ENCODE assay signal across 24 mouse cellular contexts in genomic region chr5:114177966-114178719, GRCm38 (mm10). TPM values are rescaled to one million over a fixed set of nuclear protein-coding genes. Genes with fewer than 3 reads are reported as not detected.
DNase-seq lines count a peak whose midpoint lies in the region; ATAC-seq and TF ChIP-seq lines count a peak whose summit lies in the region.
"Had no signal": no experiment of that assay in that cellular context is flagged by ENCODE, and none has a peak within 500 bp of the region (broad histone marks: within the 10 kb centered on the region; RNA-seq: fewer than 3 reads in every experiment).

No protein-coding gene starts in this region.

- 83% methylated on average over 4 of the region's 4 CpGs for WGBS in heart, postnatal 0 days
- 78% methylated on average over 4 of the region's 4 CpGs for whole genome bisulfite sequencing in midbrain, postnatal 0 days
- WGBS in midbrain, embryonic 14.5 days = 83% methylated on average over 4 of the region's 4 CpGs
- 64% methylated on average over 4 of the region's 4 CpGs for WGBS in stomach, postnatal 0 days

- no peaks in the 10 kb centered on the region for H3K36me3 ChIP-seq in heart, postnatal 0 days (replicated peaks; ENCODE audit: control insufficient read depth, insufficient read depth, low read length)
- no peaks in the 10 kb centered on the region for H3K36me3 ChIP-seq in midbrain, postnatal 0 days (ENCODE audit: insufficient read depth, low read length)
- H3K36me3 ChIP-seq in midbrain, embryonic 14.5 days (ENCODE audit: control insufficient read depth, insufficient read depth, low read length) = no peaks in the 10 kb centered on the region
- H3K36me3 ChIP-seq in stomach, postnatal 0 days (ENCODE audit: control insufficient read depth, insufficient read depth, low read length) = no peaks in the 10 kb centered on the region
- H3K36me3 ChIP-seq: embryonic facial prominence, embryonic 15.5 days; forebrain, embryonic 15.5 days; G1E; liver, embryonic 12.5 days; midbrain, embryonic 12.5 days; neural tube, embryonic 12.5 days had no signal

- no peak for ATAC-seq in heart, postnatal 0 days (ENCODE audit: insufficient read depth, low read depth)
- ATAC-seq in midbrain, postnatal 0 days (ENCODE audit: low FRiP score) = no peak
- no peak for ATAC-seq in midbrain, embryonic 14.5 days (ENCODE audit: low FRiP score, low TSS enrichment)
- ATAC-seq in stomach, postnatal 0 days (ENCODE audit: low FRiP score, low TSS enrichment) = no peak
- ATAC-seq: forebrain, embryonic 15.5 days; liver, embryonic 12.5 days had no signal

- H3K4me2 ChIP-seq in heart, postnatal 0 days (ENCODE audit: low read depth, low read length) = no peak overlapping the region
- no peak overlapping the region for H3K4me2 ChIP-seq in midbrain, postnatal 0 days (ENCODE audit: low read depth, low read length, poor library complexity, severe bottlenecking)
- no peak overlapping the region for H3K4me2 ChIP-seq in midbrain, embryonic 14.5 days (ENCODE audit: low read length)
- no peak overlapping the region for H3K4me2 ChIP-seq in stomach, postnatal 0 days (replicated peaks; ENCODE audit: low read depth)
- H3K4me2 ChIP-seq: embryonic facial prominence, embryonic 15.5 days; forebrain, embryonic 15.5 days; liver, embryonic 12.5 days; midbrain, embryonic 12.5 days; neural tube, embryonic 12.5 days had no signal

- TF ChIP-seq EP300 in heart, postnatal 0 days (IDR thresholded peaks at IDR 0.05; ENCODE audit: low read depth) = no peak
- no peak for TF ChIP-seq EP300 in stomach, postnatal 0 days (optimal IDR thresholded peaks at IDR 0.05)

- intact Hi-C loops in heart, postnatal 36 days (cut with DNase I) = loop anchor here (5.0 kb wide), 2 partner anchors 126 to 194 kb away; no protein-coding TSS in a partner anchor

- TF ChIP-seq CTCF in heart, postnatal 0 days (IDR thresholded peaks at IDR 0.05; ENCODE audit: low read depth) = peak; percentile 12
- TF ChIP-seq CTCF in midbrain, postnatal 0 days (IDR thresholded peaks at IDR 0.05) = peak; percentile 32; the same call in 1 of the 2 replicates
- TF ChIP-seq CTCF in stomach, postnatal 0 days (IDR thresholded peaks at IDR 0.05; ENCODE audit: low read depth) = peak; percentile 31; the same call in 1 of the 2 replicates

- no peaks in the 10 kb centered on the region for H3K9me3 ChIP-seq in heart, postnatal 0 days (replicated peaks; ENCODE audit: control insufficient read depth, low read length)
- no peaks in the 10 kb centered on the region for H3K9me3 ChIP-seq in midbrain, postnatal 0 days (ENCODE audit: low read length)
- no peaks in the 10 kb centered on the region for H3K9me3 ChIP-seq in midbrain, embryonic 14.5 days (ENCODE audit: control insufficient read depth, low read length)
- no peaks in the 10 kb centered on the region for H3K9me3 ChIP-seq in stomach, postnatal 0 days (ENCODE audit: control insufficient read depth, low read length)
- H3K9me3 ChIP-seq: embryonic facial prominence, embryonic 15.5 days; forebrain, embryonic 15.5 days; G1E; liver, embryonic 12.5 days; midbrain, embryonic 12.5 days; neural tube, embryonic 12.5 days had no signal

- no peak overlapping the region for H3K27ac ChIP-seq in heart, postnatal 0 days (ENCODE audit: low read depth)
- H3K27ac ChIP-seq in midbrain, postnatal 0 days (ENCODE audit: low read depth, low read length) = no peak overlapping the region
- H3K27ac ChIP-seq in midbrain, embryonic 14.5 days (replicated peaks; ENCODE audit: low read depth, low read length) = no peak overlapping the region
- H3K27ac ChIP-seq in stomach, postnatal 0 days (replicated peaks) = no peak overlapping the region
- H3K27ac ChIP-seq: embryonic facial prominence, embryonic 15.5 days; forebrain, embryonic 15.5 days; kidney, postnatal 0 days; liver, embryonic 12.5 days; midbrain, embryonic 12.5 days; neural tube, embryonic 12.5 days had no signal

- no peaks in the 10 kb centered on the region for H3K27me3 ChIP-seq in heart, postnatal 0 days (ENCODE audit: control insufficient read depth, insufficient read depth, low read length)
- peaks cover 25% of the 10 kb centered on the region for H3K27me3 ChIP-seq in midbrain, postnatal 0 days (ENCODE audit: insufficient read depth, low read length)
- H3K27me3 ChIP-seq in midbrain, embryonic 14.5 days (ENCODE audit: control insufficient read depth, insufficient read depth, low read length) = peaks cover 16% of the 10 kb centered on the region; the same call in 1 of the 2 replicates
- no peaks in the 10 kb centered on the region for H3K27me3 ChIP-seq in stomach, postnatal 0 days (ENCODE audit: control insufficient read depth, insufficient read depth, low read length)
- H3K27me3 ChIP-seq: embryonic facial prominence, embryonic 15.5 days; liver, embryonic 12.5 days had no signal

- DNase-seq in adrenal gland, adult 2 months = peak; percentile 24
- DNase-seq in adrenal gland, adult (ENCODE audit: inconsistent age in 2 of 2, low spot score in 1 of 2) = no peak
- DNase-seq in heart, postnatal 0 days (ENCODE audit: low spot score) = no peak
- no peak for DNase-seq in heart, postnatal 36 days
- DNase-seq in midbrain, postnatal 0 days (ENCODE audit: low spot score) = no peak
- DNase-seq in midbrain, embryonic 14.5 days = no peak
- DNase-seq in stomach, postnatal 0 days (ENCODE audit: low spot score) = no peak
- DNase-seq in thymus, adult 18-20 months = no peak
- DNase-seq: adrenal gland, adult 8-10 months; cerebellum, adult 9-11 months; gastrocnemius, postnatal 14 days; heart, adult 18-20 months; kidney, adult 11 months; lung, adult 18-20 months; lung, postnatal 10 days; right cerebral cortex, postnatal 25 days; thymus, postnatal 25 days had no signal

- no peak overlapping the region for H3K4me3 ChIP-seq in heart, postnatal 0 days (ENCODE audit: low read depth, low read length)
- H3K4me3 ChIP-seq in midbrain, postnatal 0 days (ENCODE audit: low read depth, low read length) = no peak overlapping the region
- no peak overlapping the region for H3K4me3 ChIP-seq in midbrain, embryonic 14.5 days (replicated peaks; ENCODE audit: low read depth, low read length)
- H3K4me3 ChIP-seq in stomach, postnatal 0 days (ENCODE audit: low read depth, low read length) = no peak overlapping the region
- H3K4me3 ChIP-seq: embryonic facial prominence, embryonic 15.5 days; forebrain, embryonic 15.5 days; liver, embryonic 12.5 days; midbrain, embryonic 12.5 days; neural tube, embryonic 12.5 days had no signal

- no peak overlapping the region for H3K9ac ChIP-seq in heart, postnatal 0 days (replicated peaks; ENCODE audit: low read depth, low read length)
- H3K9ac ChIP-seq in midbrain, postnatal 0 days (replicated peaks; ENCODE audit: low read length, poor library complexity, severe bottlenecking) = no peak overlapping the region
- H3K9ac ChIP-seq in midbrain, embryonic 14.5 days (replicated peaks; ENCODE audit: low read length) = no peak overlapping the region
- no peak overlapping the region for H3K9ac ChIP-seq in stomach, postnatal 0 days (ENCODE audit: low read length)
- H3K9ac ChIP-seq: embryonic facial prominence, embryonic 15.5 days; forebrain, embryonic 15.5 days; liver, embryonic 12.5 days; midbrain, embryonic 12.5 days; neural tube, embryonic 12.5 days had no signal

- peaks cover 19% of the 10 kb centered on the region for H3K4me1 ChIP-seq in heart, postnatal 0 days (ENCODE audit: control insufficient read depth, insufficient read depth)
- H3K4me1 ChIP-seq in midbrain, postnatal 0 days (ENCODE audit: insufficient read depth, low read length) = no peaks in the 10 kb centered on the region
- H3K4me1 ChIP-seq in midbrain, embryonic 14.5 days (ENCODE audit: control insufficient read depth, insufficient read depth, low read length) = 0 out of 2 replicates have a peak, but pooled peaks cover 3% of the 10 kb centered on the region
- H3K4me1 ChIP-seq in stomach, postnatal 0 days (replicated peaks; ENCODE audit: control insufficient read depth, insufficient read depth) = no peaks in the 10 kb centered on the region; the same call in 1 of the 2 replicates

RNA-seq across cellular contexts. Expression of gene Acacb, which starts 31.8 kb away (rescaled TPM):
- total RNA-seq in adrenal gland, adult 2 months (2021) = 100 to 1,000 TPM; 119 to 132 TPM
- polyA plus RNA-seq in adrenal gland, adult 2 months (2012; rRNA removed) = 81.3 and 102 TPM in 2 replicates
- 50.7 and 70.1 TPM in 2 replicates for total RNA-seq in heart, postnatal 0 days (2014; rRNA removed; ENCODE audit: low replicate concordance)
- 15.3 and 17.5 TPM in 2 replicates for polyA plus RNA-seq in heart, postnatal 0 days (2015; fragmentation: Nextera tagmentation; extraction: Ambion mirVana)
- total RNA-seq in heart, postnatal 36 days (2021) = 100 to 1,000 TPM; 232 to 242 TPM
- total RNA-seq in midbrain, postnatal 0 days (2014; rRNA removed) = 2.0 and 2.7 TPM in 2 replicates
- 5.6 and 6.5 TPM in 2 replicates for polyA plus RNA-seq in midbrain, postnatal 0 days (2015; fragmentation: Nextera tagmentation; extraction: Ambion mirVana)
- polyA plus RNA-seq in midbrain, embryonic 14.5 days (2014; fragmentation: Nextera tagmentation; extraction: Ambion mirVana) = 3.6 and 5.6 TPM in 2 replicates
- polyA plus RNA-seq in stomach, postnatal 0 days (2015; fragmentation: Nextera tagmentation; extraction: Ambion mirVana) = 1.3 and 1.4 TPM in 2 replicates

RNA-seq across cellular contexts. Expression of gene Ung, which starts 48.0 kb away (rescaled TPM):
- total RNA-seq in adrenal gland, adult 2 months (2021) = 1 to 10 TPM; 4.7 to 5.7 TPM
- polyA plus RNA-seq in adrenal gland, adult 2 months (2012; rRNA removed) = 4.3 and 4.9 TPM in 2 replicates
- 15.0 and 31.4 TPM in 2 replicates for total RNA-seq in heart, postnatal 0 days (2014; rRNA removed; ENCODE audit: low replicate concordance)
- 25.0 and 26.5 TPM in 2 replicates for polyA plus RNA-seq in heart, postnatal 0 days (2015; fragmentation: Nextera tagmentation; extraction: Ambion mirVana)
- 10 to 100 TPM; 26.4 to 27.3 TPM for total RNA-seq in heart, postnatal 36 days (2021)
- 7.9 and 9.4 TPM in 2 replicates for total RNA-seq in midbrain, postnatal 0 days (2014; rRNA removed)
- polyA plus RNA-seq in midbrain, postnatal 0 days (2015; fragmentation: Nextera tagmentation; extraction: Ambion mirVana) = 6.7 and 8.0 TPM in 2 replicates
- polyA plus RNA-seq in midbrain, embryonic 14.5 days (2014; fragmentation: Nextera tagmentation; extraction: Ambion mirVana) = 5.4 TPM in 2 replicates
- 15.1 and 16.2 TPM in 2 replicates for polyA plus RNA-seq in stomach, postnatal 0 days (2015; fragmentation: Nextera tagmentation; extraction: Ambion mirVana)

RNA-seq across cellular contexts. Expression of gene Alkbh2, which starts 50.1 kb away (rescaled TPM):
- 1 to 10 TPM; 6.0 to 9.3 TPM for total RNA-seq in adrenal gland, adult 2 months (2021)
- polyA plus RNA-seq in adrenal gland, adult 2 months (2012; rRNA removed) = 10.1 and 15.2 TPM in 2 replicates
- 0.27 and 2.4 TPM in 2 replicates for total RNA-seq in heart, postnatal 0 days (2014; rRNA removed; ENCODE audit: low replicate concordance)
- polyA plus RNA-seq in heart, postnatal 0 days (2015; fragmentation: Nextera tagmentation; extraction: Ambion mirVana) = 4.0 and 4.1 TPM in 2 replicates
- total RNA-seq in heart, postnatal 36 days (2021) = 1 to 10 TPM; 1.2 to 1.5 TPM
- total RNA-seq in midbrain, postnatal 0 days (2014; rRNA removed) = 6.3 and 6.4 TPM in 2 replicates
- 6.1 and 7.4 TPM in 2 replicates for polyA plus RNA-seq in midbrain, postnatal 0 days (2015; fragmentation: Nextera tagmentation; extraction: Ambion mirVana)
- polyA plus RNA-seq in midbrain, embryonic 14.5 days (2014; fragmentation: Nextera tagmentation; extraction: Ambion mirVana) = 5.2 and 5.3 TPM in 2 replicates
- 6.2 and 6.9 TPM in 2 replicates for polyA plus RNA-seq in stomach, postnatal 0 days (2015; fragmentation: Nextera tagmentation; extraction: Ambion mirVana)
